In genomic region chr10:108445606-108446005, GRCm38 (mm10) we compare ENCODE assay signal across 8 mouse cellular contexts.
DNase-seq lines count a peak whose midpoint lies in the region; ATAC-seq and TF ChIP-seq lines count a peak whose summit lies in the region.

No protein-coding gene starts in this region.

- no peak for ATAC-seq in midbrain, embryonic 13.5 days
- no peak for ATAC-seq in midbrain, embryonic 14.5 days (ENCODE audit: low FRiP score, low TSS enrichment)
- ATAC-seq in intestine, embryonic 15.5 days = peak; percentile 26; the same call in 1 of the 2 replicates
- no peak for ATAC-seq in monocyte, adult 5-6 weeks (replicated peaks; ENCODE audit: insufficient number of reproducible peaks, low FRiP score, low TSS enrichment, poor library complexity, severe bottlenecking)

- intact Hi-C loops in heart, adult 2 months (cut with DNase I) = loop anchor here (1.0 to 10.0 kb wide), 6 partner anchors 92 to 588 kb away; partner anchors contain the start of genes Pawr and Ppp1r12a

- peak overlapping the region; percentile 83 for H3K27ac ChIP-seq in heart, adult 2 months
- no peak overlapping the region for H3K27ac ChIP-seq in midbrain, embryonic 13.5 days
- no peak overlapping the region for H3K27ac ChIP-seq in midbrain, embryonic 14.5 days (replicated peaks; ENCODE audit: low read depth, low read length)
- H3K27ac ChIP-seq in intestine, embryonic 15.5 days = peak overlapping the region; percentile 64
- H3K27ac ChIP-seq in small intestine, adult 2 months (ENCODE audit: insufficient read depth, low read depth, low read length) = peak overlapping the region; percentile 72

- H3K9ac ChIP-seq in heart, adult 2 months (ENCODE audit: low read depth, low read length) = peak overlapping the region; percentile 4; the same call in 1 of the 2 replicates
- H3K9ac ChIP-seq in midbrain, embryonic 13.5 days (replicated peaks) = no peak overlapping the region
- no peak overlapping the region for H3K9ac ChIP-seq in midbrain, embryonic 14.5 days (replicated peaks; ENCODE audit: low read length)
- H3K9ac ChIP-seq in intestine, embryonic 15.5 days = no peak overlapping the region

- H3K9me3 ChIP-seq in midbrain, embryonic 13.5 days = no peaks in the 10 kb centered on the region
- H3K9me3 ChIP-seq in midbrain, embryonic 14.5 days (ENCODE audit: control insufficient read depth, low read length) = no peaks in the 10 kb centered on the region
- H3K9me3 ChIP-seq in intestine, embryonic 15.5 days = no peaks in the 10 kb centered on the region

- TF ChIP-seq EP300 in heart, adult 2 months (IDR thresholded peaks at IDR 0.05; ENCODE audit: insufficient read depth, low read depth, low read length) = no peak

- peaks cover 5% of the 10 kb centered on the region for H3K4me1 ChIP-seq in heart, adult 2 months (ENCODE audit: control insufficient read depth, insufficient read depth, low read length)
- H3K4me1 ChIP-seq in midbrain, embryonic 13.5 days (replicated peaks) = peaks cover 13% of the 10 kb centered on the region; the same call in 1 of the 2 replicates
- H3K4me1 ChIP-seq in midbrain, embryonic 14.5 days (ENCODE audit: control insufficient read depth, insufficient read depth, low read length) = 0 out of 2 replicates have a peak, but pooled peaks cover 3% of the 10 kb centered on the region
- peaks cover 13% of the 10 kb centered on the region for H3K4me1 ChIP-seq in intestine, embryonic 15.5 days (replicated peaks)
- H3K4me1 ChIP-seq in small intestine, adult 2 months (ENCODE audit: control insufficient read depth, insufficient read depth, insufficient read length, low read length) = peaks cover 15% of the 10 kb centered on the region

- WGBS in heart, adult 2 months = 28% methylated on average over 10 of the region's 10 CpGs
- WGBS in midbrain, embryonic 13.5 days = 78% methylated on average over 10 of the region's 10 CpGs
- WGBS in midbrain, embryonic 14.5 days = 78% methylated on average over 10 of the region's 10 CpGs
- WGBS in intestine, embryonic 15.5 days = 19% methylated on average over 10 of the region's 10 CpGs
- whole genome bisulfite sequencing in small intestine, adult 2 months = 18% methylated on average over 10 of the region's 10 CpGs

- no peaks in the 10 kb centered on the region; the same call in 1 of the 2 replicates for H3K36me3 ChIP-seq in heart, adult 2 months (ENCODE audit: control insufficient read depth, insufficient read depth, low read length)
- H3K36me3 ChIP-seq in midbrain, embryonic 13.5 days = no peaks in the 10 kb centered on the region
- H3K36me3 ChIP-seq in midbrain, embryonic 14.5 days (ENCODE audit: control insufficient read depth, insufficient read depth, low read length) = no peaks in the 10 kb centered on the region
- H3K36me3 ChIP-seq in intestine, embryonic 15.5 days = no peaks in the 10 kb centered on the region
- no peaks in the 10 kb centered on the region for H3K36me3 ChIP-seq in small intestine, adult 2 months (ENCODE audit: control insufficient read depth, insufficient read depth, low read length)

- peak overlapping the region; percentile 11; the same call in 1 of the 2 replicates for H3K4me3 ChIP-seq in heart, adult 2 months
- H3K4me3 ChIP-seq in midbrain, embryonic 13.5 days (replicated peaks) = no peak overlapping the region
- H3K4me3 ChIP-seq in midbrain, embryonic 14.5 days (replicated peaks; ENCODE audit: low read depth, low read length) = no peak overlapping the region
- peak overlapping the region; percentile 35; the same call in 1 of the 2 replicates for H3K4me3 ChIP-seq in intestine, embryonic 15.5 days (replicated peaks)
- H3K4me3 ChIP-seq in small intestine, adult 2 months (ENCODE audit: low read depth, low read length) = no peak overlapping the region

- H3K4me2 ChIP-seq in midbrain, embryonic 13.5 days (replicated peaks) = 0 out of 2 replicates have a peak overlapping the region, but pooled peaks have one; percentile 57
- H3K4me2 ChIP-seq in midbrain, embryonic 14.5 days (ENCODE audit: low read length) = no peak overlapping the region; the same call in 1 of the 2 replicates
- H3K4me2 ChIP-seq in intestine, embryonic 15.5 days (replicated peaks) = peak overlapping the region; percentile 73

- H3K27me3 ChIP-seq in heart, adult 2 months (ENCODE audit: control insufficient read depth, insufficient read depth, low read length) = no peaks in the 10 kb centered on the region
- peaks cover 12% of the 10 kb centered on the region for H3K27me3 ChIP-seq in midbrain, embryonic 13.5 days
- no peaks in the 10 kb centered on the region for H3K27me3 ChIP-seq in midbrain, embryonic 14.5 days (ENCODE audit: control insufficient read depth, insufficient read depth, low read length)
- H3K27me3 ChIP-seq in intestine, embryonic 15.5 days (replicated peaks) = no peaks in the 10 kb centered on the region
- H3K27me3 ChIP-seq in small intestine, adult 2 months (ENCODE audit: control insufficient read depth, insufficient read depth, low read length) = no peaks in the 10 kb centered on the region

- DNase-seq in heart, adult 2 months = peak in 1 of 2 experiments; percentile 35
- DNase-seq in heart, adult 8-10 months (ENCODE audit: low spot score) = no peak
- DNase-seq in midbrain, embryonic 14.5 days = no peak
- DNase-seq in embryo, embryonic 10 days (ENCODE audit: low spot score) = no peak

- H3K79me2 ChIP-seq in heart, adult 2 months (replicated peaks; ENCODE audit: control insufficient read depth, insufficient read depth, low read length) = no peaks in the 10 kb centered on the region

- no peak for TF ChIP-seq CTCF in heart, adult 2 months (IDR thresholded peaks at IDR 0.05)
- no peak for TF ChIP-seq CTCF in small intestine, adult 2 months (IDR thresholded peaks at IDR 0.05; ENCODE audit: extremely low read depth, insufficient read length, insufficient replicate concordance, low read depth, low read length)

- no peak for TF ChIP-seq POLR2A in heart, adult 2 months (IDR thresholded peaks at IDR 0.05; ENCODE audit: insufficient read depth, low read depth, low read length)
- no peak for TF ChIP-seq POLR2A in small intestine, adult 2 months (IDR thresholded peaks at IDR 0.05; ENCODE audit: low read depth, low read length)

Comparison
In these comparisons a context has a peak if more than half of its experiments do, and no peak if none do; other contexts are left out.
1. H3K27ac ChIP-seq: peak in heart, adult 2 months (single experiment), intestine, embryonic 15.5 days (single experiment) and small intestine, adult 2 months (single experiment); none in midbrain, embryonic 13.5 days (single experiment) and midbrain, embryonic 14.5 days (single experiment).
2. H3K4me3 ChIP-seq: peak in heart, adult 2 months (single experiment) and intestine, embryonic 15.5 days (single experiment); none in midbrain, embryonic 13.5 days (single experiment), midbrain, embryonic 14.5 days (single experiment) and small intestine, adult 2 months (single experiment).